Mouse (Mus musculus) bone marrow macrophage, adult 2 months (primary cell): ENCODE measurements at regions not wholly inside any gene's neighbourhood (a gene's known extent, or its start where the extent isn't known, plus 50 kb on each side); places are given as distances from the start of the nearest gene placed in this dataset.

Source experiments
- H3K27ac ChIP-seq: 2 replicates; pipeline ENCODE4 v1.5.1; 2012; ENCODE audit warnings: low read depth, low read length; ENCODE audit not compliant: insufficient read depth
- H3K4me1 ChIP-seq: 2 replicates; pipeline ENCODE4 v1.6.1; 2012; ENCODE audit warnings: low read length; ENCODE audit not compliant: control insufficient read depth, insufficient read depth
- H3K4me3 ChIP-seq: 2 replicates; pipeline ENCODE4 v1.5.1; 2012; ENCODE audit warnings: mild to moderate bottlenecking, low read length, moderate library complexity; ENCODE audit not compliant: insufficient read depth
- CTCF ChIP-seq: IDR thresholded peaks from 2 replicates; pipeline ENCODE4 v1.5.1; 2012; ENCODE audit warnings: low read depth, mild to moderate bottlenecking, low read length, moderate library complexity
- POLR2A ChIP-seq: IDR thresholded peaks from 2 replicates; pipeline ENCODE4 v1.6.1; 2012; ENCODE audit warnings: mild to moderate bottlenecking, low read depth, low read length, borderline replicate concordance

- peaks cover 25% of the 10 kb centered on the region for H3K4me1 ChIP-seq
- TF ChIP-seq CTCF (no peak), POLR2A (no peak)
- H3K4me3 ChIP-seq, result no peak overlapping the region
- no peak overlapping the region for H3K27ac ChIP-seq
Measured at GRCm38 (mm10) chr10:119024425-119024824, 154.4 kb upstream of the Dyrk2 start.

GRCm38 (mm10) chr10:119019082-119019481, 149.1 kb upstream of the Dyrk2 start:
- TF ChIP-seq POLR2A (no peak), CTCF (no peak)
- H3K4me3 ChIP-seq, result no peak overlapping the region
- H3K27ac ChIP-seq, result no peak overlapping the region
- H3K4me1 ChIP-seq, result no peaks in the 10 kb centered on the region

- TF ChIP-seq CTCF, result no peak
- no peak for TF ChIP-seq POLR2A
- no peaks in the 10 kb centered on the region for H3K4me1 ChIP-seq
- H3K27ac ChIP-seq, result no peak overlapping the region
- H3K4me3 ChIP-seq, result no peak overlapping the region
Measured at GRCm38 (mm10) chr10:119018490-119018889, 148.5 kb upstream of the Dyrk2 start.

GRCm38 (mm10) chr10:119016104-119016503, 146.1 kb upstream of the Dyrk2 start:
- TF ChIP-seq CTCF (no peak), POLR2A (no peak)
- no peaks in the 10 kb centered on the region for H3K4me1 ChIP-seq

GRCm38 (mm10) chr10:119015311-119016055, 145.5 kb upstream of the Dyrk2 start:
- no peaks in the 10 kb centered on the region for H3K4me1 ChIP-seq
- TF ChIP-seq CTCF, result no peak
- TF ChIP-seq POLR2A, result no peak
- no peak overlapping the region for H3K27ac ChIP-seq
- H3K4me3 ChIP-seq, result no peak overlapping the region

More at GRCm38 (mm10) chr10:119016104-119016503, 146.1 kb upstream of the Dyrk2 start:
- Histone ChIP-seq H3K4me3 (no peak overlapping the region), H3K27ac (no peak overlapping the region)

- no peak overlapping the region for H3K4me3 ChIP-seq
- no peak overlapping the region for H3K27ac ChIP-seq
- TF ChIP-seq POLR2A (no peak), CTCF (no peak)
- no peaks in the 10 kb centered on the region for H3K4me1 ChIP-seq
Measured at GRCm38 (mm10) chr10:119014731-119015130, 144.7 kb upstream of the Dyrk2 start.

GRCm38 (mm10) chr10:119013758-119014157, 143.7 kb upstream of the Dyrk2 start:
- H3K4me1 ChIP-seq, result no peaks in the 10 kb centered on the region
- no peak overlapping the region for H3K27ac ChIP-seq
- H3K4me3 ChIP-seq, result no peak overlapping the region
- TF ChIP-seq CTCF (no peak), POLR2A (no peak)

GRCm38 (mm10) chr10:119011511-119011910, 141.5 kb upstream of the Dyrk2 start:
- Histone ChIP-seq H3K4me1 (no peaks in the 10 kb centered on the region), H3K4me3 (no peak overlapping the region), H3K27ac (no peak overlapping the region)
- TF ChIP-seq CTCF (no peak), POLR2A (no peak)

GRCm38 (mm10) chr10:119010884-119011283, 140.9 kb upstream of the Dyrk2 start:
- H3K27ac ChIP-seq, result no peak overlapping the region

GRCm38 (mm10) chr10:119006866-119007575, 137.0 kb upstream of the Dyrk2 start:
- H3K4me3 ChIP-seq, result no peak overlapping the region
- peaks cover 7% of the 10 kb centered on the region for H3K4me1 ChIP-seq
- no peak overlapping the region for H3K27ac ChIP-seq
- TF ChIP-seq CTCF (no peak), POLR2A (no peak)

More at GRCm38 (mm10) chr10:119010884-119011283, 140.9 kb upstream of the Dyrk2 start:
- Histone ChIP-seq H3K4me3 (no peak overlapping the region), H3K4me1 (no peaks in the 10 kb centered on the region)
- TF ChIP-seq CTCF, result no peak
- TF ChIP-seq POLR2A, result no peak
